Mouse (Mus musculus) midbrain, embryonic 15.5 days (tissue): ENCODE data around the gene Mrps18b. TPM values are rescaled to one million over a fixed set of nuclear protein-coding genes. Genes with fewer than 3 reads are reported as not detected.

Experiments
- microRNA counts: library from miRNA; unstranded; fragments of <30 nt; microRNA quantifications from one replicate; lab custom pipeline; 2016
- microRNA-seq: library from miRNA; unstranded; fragments of <30 nt; microRNA quantifications from one replicate; pipeline ENCODE4, GENCODE M21; 2016
- polyA plus RNA-seq: library from polyadenylated mRNA; unstranded; fragments of >200 nt; fragmentation: Nextera tagmentation; extraction: Ambion mirVana; gene quantifications from 2 replicates; pipeline ENCODE4 v1.2.1, GENCODE M21; 2015

Gene Mrps18b
- polyA plus RNA-seq, 1 experiment from 2014 or later = 49.3 TPM

MicroRNAs encoded within 50 kb of the gene (microRNA counts, 519-probe panel; counts per million panel counts)
- microRNA mmu-miR-1894-3p (lab: Ali Mortazavi, UCI) (not detected), microRNA mmu-miR-1894-5p (lab: Ali Mortazavi, UCI) (1,813 counts per million, percentile 12 among the panel's probes with 10 or more counts), microRNA mmu-miR-877 (lab: Ali Mortazavi, UCI) (1,926 counts per million, percentile 14 among the panel's probes with 10 or more counts)

Small RNA genes within 50 kb of the gene (microRNA-seq; reads per million reads assigned to microRNA genes)
- gene Gm28033 (not detected), gene Mir1894 (not detected), gene Mir877 (80.7 reads per million, percentile 52 among the genes with 10 or more reads in this experiment)

Other genes starting within 250 kb of the Mrps18b start
- 16.3 and 16.5 TPM in 2 replicates for gene Vars2, start 248.8 kb downstream of the Mrps18b start, polyA plus RNA-seq
- gene Gtf2h4, start 242.7 kb downstream of the Mrps18b start, polyA plus RNA-seq = 27.6 and 29.5 TPM in 2 replicates
- gene Ddr1, start 211.8 kb downstream of the Mrps18b start, polyA plus RNA-seq = 107 and 118 TPM in 2 replicates
- 9.7 and 9.9 TPM in 2 replicates for gene Ier3, start 94.7 kb downstream of the Mrps18b start, polyA plus RNA-seq
- 86.8 and 98.0 TPM in 2 replicates for gene Flot1, start 93.2 kb downstream of the Mrps18b start, polyA plus RNA-seq
- 1,854 and 1,858 TPM in 2 replicates for gene Tubb5, start 78.1 kb downstream of the Mrps18b start, polyA plus RNA-seq
- 9.0 and 10.7 TPM in 2 replicates for gene Mdc1, start 74.9 kb downstream of the Mrps18b start, polyA plus RNA-seq
- 18.6 and 18.9 TPM in 2 replicates for gene Nrm, start 55.1 kb downstream of the Mrps18b start, polyA plus RNA-seq
- gene Ppp1r18, start 50.8 kb downstream of the Mrps18b start, polyA plus RNA-seq = 20.3 and 23.3 TPM in 2 replicates
- 36.3 and 40.4 TPM in 2 replicates for gene Dhx16, start 36.6 kb downstream of the Mrps18b start, polyA plus RNA-seq
- gene 2310061I04Rik, start 19.0 kb downstream of the Mrps18b start, polyA plus RNA-seq = 68.2 and 72.8 TPM in 2 replicates
- gene Atat1, start 6.3 kb downstream of the Mrps18b start, polyA plus RNA-seq = 482 and 507 TPM in 2 replicates
- 47.1 and 47.8 TPM in 2 replicates for gene Ppp1r10, start within 50 bp of the Mrps18b start, polyA plus RNA-seq
- 89.3 and 92.1 TPM in 2 replicates for gene Abcf1, start 53.4 kb upstream of the Mrps18b start, polyA plus RNA-seq
- 62.6 and 64.8 TPM in 2 replicates for gene Gnl1, start 63.5 kb upstream of the Mrps18b start, polyA plus RNA-seq
- gene Prr3, start 63.8 kb upstream of the Mrps18b start, polyA plus RNA-seq = 99.3 and 102 TPM in 2 replicates
- gene H2-T24, start 104.2 kb upstream of the Mrps18b start, polyA plus RNA-seq = 8.4 and 10.0 TPM in 2 replicates
- 5.5 and 6.6 TPM in 2 replicates for gene H2-T23, start 116.5 kb upstream of the Mrps18b start, polyA plus RNA-seq
- gene H2-T22, start 126.4 kb upstream of the Mrps18b start, polyA plus RNA-seq = 6.0 and 7.2 TPM in 2 replicates
- not detected in 2 replicates for gene Gm6034, start 126.6 kb upstream of the Mrps18b start, polyA plus RNA-seq
- gene Gm11127, start 142.0 kb upstream of the Mrps18b start, polyA plus RNA-seq = not detected in 2 replicates
- gene Gm19684, start 205.3 kb upstream of the Mrps18b start, polyA plus RNA-seq = not detected in 2 replicates
- not detected in 2 replicates for gene Gm7030, start 213.0 kb upstream of the Mrps18b start, polyA plus RNA-seq